Mouse (Mus musculus) heart, embryonic 11.5 days (tissue): ENCODE data around the gene Abhd4. TPM values are rescaled to one million over a fixed set of nuclear protein-coding genes. Genes with fewer than 3 reads are reported as not detected.

Experiments
- ATAC-seq: fragments of 200-750 bp; cut with Nextera tagmentation; replicated peaks from 2 replicates; pipeline ENCODE4 v1.8.0; 2017; ENCODE audit warnings: moderate library complexity; ENCODE audit not compliant: insufficient number of reproducible peaks, low FRiP score, low TSS enrichment
- H3K27ac ChIP-seq: fragments of 300-500 bp; sonication (generic); 2 replicates; pipeline ENCODE4 v1.5.1; 2014; ENCODE audit warnings: mild to moderate bottlenecking, low read depth, low read length
- H3K27me3 ChIP-seq: fragments of 300-500 bp; sonication (generic); 2 replicates; pipeline ENCODE4 v1.6.1; 2014; ENCODE audit warnings: mild to moderate bottlenecking, low read length, mixed read lengths; ENCODE audit not compliant: control insufficient read depth, insufficient read depth
- H3K36me3 ChIP-seq: fragments of 300-500 bp; sonication (generic); 2 replicates; pipeline ENCODE4 v1.6.1; 2014; ENCODE audit warnings: mild to moderate bottlenecking, low read length, moderate library complexity, mixed read lengths; ENCODE audit not compliant: control insufficient read depth, insufficient read depth
- H3K4me1 ChIP-seq: fragments of 300-500 bp; sonication (generic); 2 replicates; pipeline ENCODE4 v1.6.1; 2014; ENCODE audit warnings: low read length; ENCODE audit not compliant: control insufficient read depth, insufficient read depth
- H3K4me2 ChIP-seq: fragments of 300-500 bp; sonication (generic); 2 replicates; pipeline ENCODE4 v1.6.1; 2014; ENCODE audit warnings: mild to moderate bottlenecking, moderate library complexity
- H3K4me3 ChIP-seq: fragments of 300-500 bp; sonication (generic); 2 replicates; pipeline ENCODE4 v1.5.1; 2014; ENCODE audit warnings: low read depth, low read length
- H3K9ac ChIP-seq: fragments of 300-500 bp; sonication (generic); 2 replicates; pipeline ENCODE4 v1.6.1; 2014; ENCODE audit warnings: mild to moderate bottlenecking, low read depth, low read length, moderate library complexity
- H3K9me3 ChIP-seq: fragments of 300-500 bp; sonication (generic); replicated peaks from 2 replicates; pipeline ENCODE4 v1.6.1; 2016; ENCODE audit warnings: low read length; ENCODE audit not compliant: control insufficient read depth
- WGBS: fragments of 180-500 bp; shearing (Covaris S2); extraction: QIAGEN DNeasy Blood & Tissue Kit; methylation state at CpG from one replicate; pipeline ENCODE4 v1.1.7; 2014; ENCODE audit not compliant: insufficient replicate concordance; 5-methylcytosine and 5-hydroxymethylcytosine counted together
- polyA plus RNA-seq: library from polyadenylated mRNA; unstranded; fragments of >200 nt; fragmentation: Nextera tagmentation; extraction: Ambion mirVana; gene quantifications from 2 replicates; pipeline ENCODE4 v1.2.1, GENCODE M21; 2014

The Abhd4 gene
- polyA plus RNA-seq, 1 experiment from 2014 or later = 97.3 TPM

DNA sequence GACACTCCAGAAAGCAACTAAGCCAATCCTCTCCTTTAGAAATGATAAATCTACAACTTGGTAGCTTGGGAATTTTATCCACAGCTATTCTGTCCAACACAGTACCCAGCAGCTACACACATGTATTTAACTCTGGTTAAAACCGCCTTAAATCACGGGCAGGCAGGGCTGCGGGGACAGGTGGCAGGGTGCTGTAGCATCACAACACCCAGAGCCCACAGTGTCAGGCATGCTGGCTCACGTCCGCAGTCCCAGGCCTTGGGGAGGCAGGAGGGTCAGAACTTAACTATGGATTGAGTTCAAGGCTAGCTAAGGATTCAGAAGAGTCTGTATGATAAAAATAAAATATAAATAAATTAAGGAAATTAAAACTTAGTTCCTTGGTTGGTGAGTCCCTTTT is 17.1 kb upstream of the Abhd4 start:
- ATAC-seq = no peak
- H3K27me3 ChIP-seq = no peaks in the 10 kb centered on the region
- WGBS = 87% methylated on average over 5 of the region's 5 CpGs
- H3K36me3 ChIP-seq = peaks cover 13% of the 10 kb centered on the region
- H3K27ac ChIP-seq = no peak overlapping the region
- H3K4me3 ChIP-seq = no peak overlapping the region
- H3K9me3 ChIP-seq = no peaks in the 10 kb centered on the region
- no peak overlapping the region for H3K9ac ChIP-seq
- H3K4me2 ChIP-seq = no peak overlapping the region
- peaks cover 21% of the 10 kb centered on the region for H3K4me1 ChIP-seq

GRCm38 (mm10) chr14:54239002-54239736 is 14.8 kb upstream of the Abhd4 start:
- H3K27me3 ChIP-seq = no peaks in the 10 kb centered on the region
- peaks cover 12% of the 10 kb centered on the region for H3K4me1 ChIP-seq
- H3K27ac ChIP-seq = no peak overlapping the region
- 0 out of 2 replicates have a peak, but pooled peaks have one; percentile 34 for ATAC-seq
- H3K4me2 ChIP-seq = no peak overlapping the region
- peaks cover 23% of the 10 kb centered on the region for H3K36me3 ChIP-seq
- no peak overlapping the region for H3K9ac ChIP-seq
- no peak overlapping the region for H3K4me3 ChIP-seq
- WGBS = 23% methylated on average over 7 of the region's 7 CpGs
- no peaks in the 10 kb centered on the region for H3K9me3 ChIP-seq

DNA sequence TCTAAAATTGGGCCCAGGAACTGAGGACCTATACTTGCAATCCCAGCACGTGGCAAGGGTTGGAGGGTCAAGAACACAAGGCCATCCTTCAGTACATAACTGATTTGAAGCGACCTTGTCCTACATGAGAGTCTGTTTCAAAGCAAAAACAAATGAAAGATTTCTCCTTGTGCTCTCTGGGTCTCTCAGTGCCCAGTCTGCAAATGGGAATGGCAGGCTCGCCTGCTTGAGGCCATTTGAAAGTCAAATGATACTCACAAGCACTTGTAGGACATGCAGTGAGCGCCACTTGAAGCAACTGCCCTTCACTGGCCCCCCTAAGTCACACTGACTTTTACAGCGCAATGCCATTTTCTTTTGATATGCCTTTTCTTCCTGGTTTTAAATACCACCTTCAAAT is 13.4 kb upstream of the Abhd4 start:
- no peak overlapping the region for H3K4me3 ChIP-seq
- H3K27me3 ChIP-seq = no peaks in the 10 kb centered on the region
- 74% methylated on average over 5 of the region's 5 CpGs for WGBS
- H3K9ac ChIP-seq = no peak overlapping the region
- peaks cover 18% of the 10 kb centered on the region for H3K36me3 ChIP-seq
- H3K4me2 ChIP-seq = no peak overlapping the region
- no peak for ATAC-seq
- peaks cover 5% of the 10 kb centered on the region; the same call in 1 of the 2 replicates for H3K4me1 ChIP-seq
- no peak overlapping the region for H3K27ac ChIP-seq
- H3K9me3 ChIP-seq = no peaks in the 10 kb centered on the region

DNA sequence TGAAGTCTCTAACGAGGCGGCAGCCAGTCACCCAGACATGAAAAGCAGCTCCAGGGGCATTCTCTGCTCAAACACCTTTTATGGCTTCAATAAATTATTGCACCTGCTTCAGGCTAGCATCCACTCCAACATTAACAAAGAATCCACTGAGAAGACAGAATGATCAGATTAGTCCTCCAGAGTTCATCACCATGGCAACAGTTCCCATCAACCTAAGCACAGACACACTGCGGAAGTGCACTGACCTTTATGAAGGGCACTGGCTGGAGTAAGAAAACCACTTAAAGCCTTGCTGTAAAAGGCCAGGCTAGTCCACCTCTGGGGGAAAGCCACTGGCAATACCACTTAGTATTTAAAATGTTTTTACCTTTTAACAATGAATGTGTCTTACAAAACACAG is 9.8 kb upstream of the Abhd4 start:
- WGBS = 68% methylated on average over 3 of the region's 3 CpGs
- Histone ChIP-seq H3K36me3 (peaks cover 18% of the 10 kb centered on the region), H3K27ac (no peak overlapping the region), H3K27me3 (no peaks in the 10 kb centered on the region), H3K9ac (no peak overlapping the region), H3K4me3 (no peak overlapping the region), H3K4me2 (no peak overlapping the region), H3K9me3 (no peaks in the 10 kb centered on the region), H3K4me1 (peaks cover 5% of the 10 kb centered on the region; the same call in 1 of the 2 replicates)
- no peak for ATAC-seq

GRCm38 (mm10) chr14:54246232-54246631 is 7.8 kb upstream of the Abhd4 start:
- Histone ChIP-seq H3K36me3 (peaks cover 16% of the 10 kb centered on the region), H3K9ac (no peak overlapping the region), H3K27ac (no peak overlapping the region), H3K4me1 (peaks cover 18% of the 10 kb centered on the region), H3K27me3 (no peaks in the 10 kb centered on the region), H3K4me3 (no peak overlapping the region), H3K4me2 (no peak overlapping the region), H3K9me3 (no peaks in the 10 kb centered on the region)
- ATAC-seq = no peak
- 76% methylated on average over 3 of the region's 3 CpGs for WGBS

DNA sequence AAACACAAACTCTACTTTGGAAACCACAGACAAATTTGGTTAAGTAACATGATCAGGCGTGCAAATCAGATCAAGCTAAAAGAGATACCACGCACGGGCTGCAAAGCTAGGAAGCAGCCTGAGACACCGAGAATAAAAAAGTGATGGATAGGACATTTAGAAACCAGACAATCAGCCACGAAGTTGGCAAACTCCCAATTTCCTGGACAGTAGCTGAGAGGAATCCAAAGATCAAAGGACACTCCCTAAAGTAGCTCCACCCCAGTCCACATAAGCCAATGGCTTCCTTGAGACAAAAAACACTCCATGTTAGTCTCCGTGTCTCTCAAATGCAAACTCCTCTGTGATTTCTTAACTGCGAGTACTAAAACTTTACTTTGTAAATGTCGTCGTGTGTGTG is 4.7 kb upstream of the Abhd4 start:
- Histone ChIP-seq H3K4me2 (no peak overlapping the region), H3K4me1 (peaks cover 20% of the 10 kb centered on the region), H3K9me3 (no peaks in the 10 kb centered on the region), H3K27me3 (no peaks in the 10 kb centered on the region), H3K4me3 (no peak overlapping the region), H3K9ac (no peak overlapping the region), H3K36me3 (no peaks in the 10 kb centered on the region), H3K27ac (no peak overlapping the region)
- ATAC-seq = no peak
- WGBS = 68% methylated on average over 9 of the region's 9 CpGs

DNA sequence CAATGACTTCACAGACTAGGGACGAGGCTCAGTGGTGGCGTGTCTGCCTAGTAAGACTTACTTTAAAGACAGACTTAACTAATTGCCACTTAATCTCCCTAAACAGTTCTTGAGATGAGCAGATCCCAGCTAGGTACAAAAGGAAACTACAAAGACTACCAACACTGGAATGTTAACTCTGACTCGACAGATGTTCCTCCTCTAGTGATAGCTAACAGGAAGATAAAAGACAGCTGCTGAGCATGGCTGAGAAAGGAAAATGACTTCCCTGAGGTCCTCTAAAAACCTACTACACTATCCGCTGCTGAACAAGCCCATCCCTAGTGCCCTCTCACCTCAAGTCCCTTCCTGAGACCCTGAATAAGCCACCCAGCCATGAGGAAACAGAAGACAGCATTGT is 3.9 kb upstream of the Abhd4 start:
- Histone ChIP-seq H3K27me3 (no peaks in the 10 kb centered on the region), H3K9me3 (no peaks in the 10 kb centered on the region)

DNA sequence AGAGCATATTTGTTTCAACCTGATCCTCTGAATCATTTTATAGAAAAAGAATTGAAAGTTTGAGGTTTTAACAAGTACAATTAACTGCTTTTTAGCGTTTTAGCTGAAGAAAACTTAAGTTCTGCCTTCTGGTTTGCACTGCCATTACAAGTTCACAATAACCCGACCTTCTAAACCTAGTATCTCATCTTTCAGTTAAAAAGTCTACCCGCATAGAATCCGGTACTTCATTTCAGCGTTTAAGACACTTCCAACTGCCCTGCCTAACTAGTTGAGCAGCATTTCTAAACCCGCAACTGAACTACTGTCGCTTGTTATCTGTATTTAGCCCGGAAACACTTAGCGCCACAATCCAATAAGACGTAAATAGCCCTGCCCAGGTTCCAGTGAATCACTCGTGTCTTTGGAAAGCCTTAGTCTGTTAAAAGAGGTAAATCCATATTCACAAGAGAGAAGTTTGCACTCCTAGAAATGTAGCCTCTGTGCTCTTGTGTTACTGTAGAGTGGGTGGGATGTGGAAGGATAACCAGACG is 748 bp downstream of the Abhd4 start:
- WGBS = 53% methylated on average over 12 of the region's 12 CpGs
- peak overlapping the region; percentile 77 for H3K9ac ChIP-seq
- H3K27ac ChIP-seq = peak overlapping the region; percentile 83

More for the DNA sequence above, 3.9 kb upstream of the Abhd4 start:
- no peak overlapping the region for H3K9ac ChIP-seq
- no peak overlapping the region for H3K27ac ChIP-seq
- WGBS = 54% methylated on average over 4 of the region's 4 CpGs
- no peaks in the 10 kb centered on the region for H3K36me3 ChIP-seq
- no peak overlapping the region for H3K4me3 ChIP-seq
- peaks cover 26% of the 10 kb centered on the region for H3K4me1 ChIP-seq
- no peak overlapping the region for H3K4me2 ChIP-seq
- no peak for ATAC-seq

More for the DNA sequence above, 748 bp downstream of the Abhd4 start:
- Histone ChIP-seq H3K4me2 (peak overlapping the region; percentile 71), H3K4me3 (peak overlapping the region; percentile 69), H3K27me3 (no peaks in the 10 kb centered on the region), H3K4me1 (peaks cover 30% of the 10 kb centered on the region), H3K9me3 (no peaks in the 10 kb centered on the region), H3K36me3 (no peaks in the 10 kb centered on the region)
- no peak for ATAC-seq
